Mouse (Mus musculus): ENCODE data around the gene Olfr1418. TPM values are rescaled to one million over a fixed set of nuclear protein-coding genes. Genes with fewer than 3 reads are reported as not detected.

The Olfr1418 gene
- total and polyA plus RNA-seq, 3 experiments = not detected

GRCm38 (mm10) chr19:11807251-11807650, 53.6 kb downstream of the Olfr1418 start:
- no peaks in the 10 kb centered on the region for H3K4me1 ChIP-seq (ENCODE audit: control insufficient read depth in 1 of 2, insufficient read depth in 2 of 2)
- H3K27ac ChIP-seq (ENCODE audit: insufficient read depth, low read depth) = no peak overlapping the region
- no peak for DNase-seq (ENCODE audit: extremely low read depth)

GRCm38 (mm10) chr19:11804423-11804822, 56.4 kb downstream of the Olfr1418 start:
- Histone ChIP-seq H3K27me3 (replicated peaks) (no peaks in the 10 kb centered on the region), H3K4me1 (ENCODE audit: control insufficient read depth in 1 of 2, insufficient read depth in 2 of 2) (no peaks in the 10 kb centered on the region; a peak in 1 of 4 replicates), H3K4me2 (ENCODE audit: insufficient read depth, low read depth, poor library complexity, severe bottlenecking) (no peak overlapping the region), H3K9me3 (replicated peaks; ENCODE audit: low read length) (no peaks in the 10 kb centered on the region), H3K9ac (ENCODE audit: insufficient read depth, low read depth) (no peak overlapping the region), H3K27ac (ENCODE audit: insufficient read depth, low read depth) (no peak overlapping the region), H3K4me3 (replicated peaks in 1 of 3; ENCODE audit: low read depth in 2 of 3, low read length in 2 of 3, poor library complexity in 1 of 3) (no peak overlapping the region), H3K79me2 (replicated peaks; ENCODE audit: control insufficient read depth, extremely low read depth, insufficient read depth, poor library complexity, severe bottlenecking) (no peaks in the 10 kb centered on the region), H3K36me3 (replicated peaks in 1 of 2; ENCODE audit: control insufficient read depth in 1 of 2, insufficient read depth in 1 of 2, low read length in 1 of 2) (no peaks in the 10 kb centered on the region)
- dilution Hi-C loops (cut with MboI; ENCODE audit: extremely low pct_ligation_motif_present, extremely low pct_unique_long_range_greater_than_20kb, low sequenced_read_pairs) = no loop called here
- in situ Hi-C loops (cut with MboI; ENCODE audit: low pct_ligation_motif_present, low pct_unique_long_range_greater_than_20kb, low sequenced_read_pairs) = no loop called here
- no peak for TF ChIP-seq CHD1 (IDR thresholded peaks at IDR 0.05; ENCODE audit: low read depth, low read length)
- no peak for DNase-seq (ENCODE audit: extremely low read depth)

More at GRCm38 (mm10) chr19:11807251-11807650, 53.6 kb downstream of the Olfr1418 start:
- H3K79me2 ChIP-seq (replicated peaks; ENCODE audit: control insufficient read depth, extremely low read depth, insufficient read depth, poor library complexity, severe bottlenecking) = no peaks in the 10 kb centered on the region
- H3K4me2 ChIP-seq (ENCODE audit: insufficient read depth, low read depth, poor library complexity, severe bottlenecking) = no peak overlapping the region
- no peaks in the 10 kb centered on the region for H3K27me3 ChIP-seq (replicated peaks)
- in situ Hi-C loops (cut with MboI; ENCODE audit: low pct_ligation_motif_present, low pct_unique_long_range_greater_than_20kb, low sequenced_read_pairs) = no loop called here
- H3K9ac ChIP-seq (ENCODE audit: insufficient read depth, low read depth) = no peak overlapping the region
- dilution Hi-C loops (cut with MboI; ENCODE audit: extremely low pct_ligation_motif_present, extremely low pct_unique_long_range_greater_than_20kb, low sequenced_read_pairs) = no loop called here
- no peaks in the 10 kb centered on the region for H3K9me3 ChIP-seq (replicated peaks; ENCODE audit: low read length)
- no peak overlapping the region for H3K4me3 ChIP-seq (replicated peaks in 1 of 3; ENCODE audit: low read depth in 2 of 3, low read length in 2 of 3, poor library complexity in 1 of 3)
- TF ChIP-seq EP300 (IDR thresholded peaks at IDR 0.05; ENCODE audit: low read length) = no peak
- TF ChIP-seq NELFE (IDR thresholded peaks at IDR 0.05; ENCODE audit: low read depth, low read length) = no peak
- TF ChIP-seq MYC (IDR thresholded peaks at IDR 0.05; ENCODE audit: low read depth, low read length) = no peak
- TF ChIP-seq USF2 (conservative IDR thresholded peaks at IDR 0.05; ENCODE audit: low read depth, low read length) = no peak
- no peak for TF ChIP-seq MAZ (IDR thresholded peaks at IDR 0.05; ENCODE audit: low read depth, low read length)
- no peak for TF ChIP-seq ETS1 (conservative IDR thresholded peaks at IDR 0.05; ENCODE audit: low read depth, low read length)
- no peak for TF ChIP-seq MAX (IDR thresholded peaks at IDR 0.05; ENCODE audit: low read length)
- TF ChIP-seq UBTF (IDR thresholded peaks at IDR 0.05; ENCODE audit: low read depth, low read length) = no peak
- TF ChIP-seq SIN3A (IDR thresholded peaks at IDR 0.05; ENCODE audit: low read length) = no peak
- no peak for TF ChIP-seq JUN (IDR thresholded peaks at IDR 0.05; ENCODE audit: insufficient read depth, low read depth, low read length)
- no peak for TF ChIP-seq NRF1 (IDR thresholded peaks at IDR 0.05; ENCODE audit: low read depth, low read length)
- TF ChIP-seq E2F4 (IDR thresholded peaks at IDR 0.05; ENCODE audit: insufficient replicate concordance, low read depth, low read length) = no peak
- TF ChIP-seq SMC3 (IDR thresholded peaks at IDR 0.05; ENCODE audit: low read depth, low read length) = no peak
- no peak for TF ChIP-seq CHD1 (IDR thresholded peaks at IDR 0.05; ENCODE audit: low read depth, low read length)
- TF ChIP-seq TBP (conservative IDR thresholded peaks at IDR 0.05; ENCODE audit: low read depth, low read length) = no peak
- TF ChIP-seq CHD2 (IDR thresholded peaks at IDR 0.05; ENCODE audit: low read length) = no peak
- TF ChIP-seq GABPA (IDR thresholded peaks at IDR 0.05; ENCODE audit: insufficient replicate concordance, low read depth, low read length) = no peak
- no peak for TF ChIP-seq POLR2A (IDR thresholded peaks at IDR 0.05; ENCODE audit: low read depth, low read length)
- TF ChIP-seq ZKSCAN1 (IDR thresholded peaks at IDR 0.05; ENCODE audit: borderline replicate concordance, low read depth, low read length) = no peak
- TF ChIP-seq HCFC1 (IDR thresholded peaks at IDR 0.05; ENCODE audit: low read depth, low read length) = no peak
- H3K36me3 ChIP-seq (replicated peaks in 1 of 2; ENCODE audit: control insufficient read depth in 1 of 2, insufficient read depth in 1 of 2, low read length in 1 of 2) = no peaks in the 10 kb centered on the region

Other genes with a start within 250 kb of the Olfr1418 start
- 0.21 TPM in 2 replicates for gene Ms4a2, start 237.3 kb downstream of the Olfr1418 start, total RNA-seq (2012; rRNA removed)
- gene Ms4a2, start 237.3 kb downstream of the Olfr1418 start, total RNA-seq (2014; rRNA removed) = 0.39 and 0.73 TPM in 2 replicates
- 0.18 and 0.53 TPM in 2 replicates for gene Ms4a2, start 237.3 kb downstream of the Olfr1418 start, polyA plus RNA-seq (2012; ENCODE audit: insufficient read length, low read depth)
- 0.34 and 0.59 TPM in 2 replicates for gene Ms4a3, start 220.2 kb downstream of the Olfr1418 start, total RNA-seq (2012; rRNA removed)
- 0.63 and 0.70 TPM in 2 replicates for gene Ms4a3, start 220.2 kb downstream of the Olfr1418 start, total RNA-seq (2014; rRNA removed)
- 0.51 and 0.91 TPM in 2 replicates for gene Ms4a3, start 220.2 kb downstream of the Olfr1418 start, polyA plus RNA-seq (2012; ENCODE audit: insufficient read length, low read depth)
- 2.6 and 2.7 TPM in 2 replicates for gene Oosp2, start 200.5 kb downstream of the Olfr1418 start, total RNA-seq (2012; rRNA removed)
- 8.1 and 14.1 TPM in 2 replicates for gene Oosp2, start 200.5 kb downstream of the Olfr1418 start, total RNA-seq (2014; rRNA removed)
- gene Oosp2, start 200.5 kb downstream of the Olfr1418 start, polyA plus RNA-seq (2012; ENCODE audit: insufficient read length, low read depth) = 5.1 and 5.2 TPM in 2 replicates
- 43.9 and 49.5 TPM in 2 replicates for gene Oosp1, start 169.9 kb downstream of the Olfr1418 start, total RNA-seq (2012; rRNA removed)
- 116 and 125 TPM in 2 replicates for gene Oosp1, start 169.9 kb downstream of the Olfr1418 start, total RNA-seq (2014; rRNA removed)
- gene Oosp1, start 169.9 kb downstream of the Olfr1418 start, polyA plus RNA-seq (2012; ENCODE audit: insufficient read length, low read depth) = 45.9 and 58.6 TPM in 2 replicates
- gene Oosp3, start 164.0 kb downstream of the Olfr1418 start, total RNA-seq (2012; rRNA removed) = not detected in 2 replicates
- not detected in 2 replicates for gene Oosp3, start 164.0 kb downstream of the Olfr1418 start, total RNA-seq (2014; rRNA removed)
- gene Oosp3, start 164.0 kb downstream of the Olfr1418 start, polyA plus RNA-seq (2012; ENCODE audit: insufficient read length, low read depth) = not detected in 2 replicates
- 0.08 and 0.21 TPM in 2 replicates for gene Gif, start 113.5 kb downstream of the Olfr1418 start, total RNA-seq (2012; rRNA removed)
- gene Gif, start 113.5 kb downstream of the Olfr1418 start, total RNA-seq (2014; rRNA removed) = 0.20 and 0.28 TPM in 2 replicates
- gene Gif, start 113.5 kb downstream of the Olfr1418 start, polyA plus RNA-seq (2012; ENCODE audit: insufficient read length, low read depth) = 0.24 and 0.26 TPM in 2 replicates
- 61.8 and 70.5 TPM in 2 replicates for gene Mrpl16, start 90.7 kb downstream of the Olfr1418 start, total RNA-seq (2012; rRNA removed)
- 74.7 and 77.3 TPM in 2 replicates for gene Mrpl16, start 90.7 kb downstream of the Olfr1418 start, total RNA-seq (2014; rRNA removed)
- gene Mrpl16, start 90.7 kb downstream of the Olfr1418 start, polyA plus RNA-seq (2012; ENCODE audit: insufficient read length, low read depth) = 72.8 and 79.1 TPM in 2 replicates
- 0.84 and 1.4 TPM in 2 replicates for gene Stx3, start 41.7 kb downstream of the Olfr1418 start, total RNA-seq (2012; rRNA removed)
- 0.16 TPM in 1 of 2 replicates, not detected in the other for gene Stx3, start 41.7 kb downstream of the Olfr1418 start, total RNA-seq (2014; rRNA removed)
- 4.7 and 5.0 TPM in 2 replicates for gene Stx3, start 41.7 kb downstream of the Olfr1418 start, polyA plus RNA-seq (2012; ENCODE audit: insufficient read length, low read depth)
- not detected in 2 replicates for gene Olfr1417, start 21.8 kb downstream of the Olfr1418 start, total RNA-seq (2012; rRNA removed)
- gene Olfr1417, start 21.8 kb downstream of the Olfr1418 start, total RNA-seq (2014; rRNA removed) = not detected in 2 replicates
- not detected in 2 replicates for gene Olfr1417, start 21.8 kb downstream of the Olfr1418 start, polyA plus RNA-seq (2012; ENCODE audit: insufficient read length, low read depth)
- not detected in 2 replicates for gene Olfr1419, start 14.0 kb upstream of the Olfr1418 start, total RNA-seq (2012; rRNA removed)
- not detected in 2 replicates for gene Olfr1419, start 14.0 kb upstream of the Olfr1418 start, total RNA-seq (2014; rRNA removed)
- gene Olfr1419, start 14.0 kb upstream of the Olfr1418 start, polyA plus RNA-seq (2012; ENCODE audit: insufficient read length, low read depth) = not detected in 2 replicates
- not detected in 2 replicates for gene Olfr1420, start 25.5 kb upstream of the Olfr1418 start, total RNA-seq (2012; rRNA removed)
- not detected in 2 replicates for gene Olfr1420, start 25.5 kb upstream of the Olfr1418 start, total RNA-seq (2014; rRNA removed)
- gene Olfr1420, start 25.5 kb upstream of the Olfr1418 start, polyA plus RNA-seq (2012; ENCODE audit: insufficient read length, low read depth) = not detected in 2 replicates
- 8.2 and 8.5 TPM in 2 replicates for gene Patl1, start 51.3 kb upstream of the Olfr1418 start, total RNA-seq (2012; rRNA removed)
- 10.0 and 12.0 TPM in 2 replicates for gene Patl1, start 51.3 kb upstream of the Olfr1418 start, total RNA-seq (2014; rRNA removed)
- gene Patl1, start 51.3 kb upstream of the Olfr1418 start, polyA plus RNA-seq (2012; ENCODE audit: insufficient read length, low read depth) = 35.9 and 40.8 TPM in 2 replicates
- gene Osbp, start 104.9 kb upstream of the Olfr1418 start, total RNA-seq (2012; rRNA removed) = 17.7 and 20.6 TPM in 2 replicates
- gene Osbp, start 104.9 kb upstream of the Olfr1418 start, total RNA-seq (2014; rRNA removed) = 21.1 and 21.4 TPM in 2 replicates
- gene Osbp, start 104.9 kb upstream of the Olfr1418 start, polyA plus RNA-seq (2012; ENCODE audit: insufficient read length, low read depth) = 24.7 and 25.0 TPM in 2 replicates
- gene Olfr1423, start 180.3 kb upstream of the Olfr1418 start, total RNA-seq (2012; rRNA removed) = under 0.01 TPM in 1 of 2 replicates, not detected in the other
- not detected in 2 replicates for gene Olfr1423, start 180.3 kb upstream of the Olfr1418 start, total RNA-seq (2014; rRNA removed)
- gene Olfr1423, start 180.3 kb upstream of the Olfr1418 start, polyA plus RNA-seq (2012; ENCODE audit: insufficient read length, low read depth) = 0.04 and 0.07 TPM in 2 replicates
- not detected in 2 replicates for gene Olfr1424, start 201.6 kb upstream of the Olfr1418 start, total RNA-seq (2012; rRNA removed)
- not detected in 2 replicates for gene Olfr1424, start 201.6 kb upstream of the Olfr1418 start, total RNA-seq (2014; rRNA removed)
- gene Olfr1424, start 201.6 kb upstream of the Olfr1418 start, polyA plus RNA-seq (2012; ENCODE audit: insufficient read length, low read depth) = not detected in 2 replicates
- gene Olfr1425, start 216.7 kb upstream of the Olfr1418 start, total RNA-seq (2012; rRNA removed) = not detected in 2 replicates
- gene Olfr1425, start 216.7 kb upstream of the Olfr1418 start, total RNA-seq (2014; rRNA removed) = not detected in 2 replicates
- gene Olfr1425, start 216.7 kb upstream of the Olfr1418 start, polyA plus RNA-seq (2012; ENCODE audit: insufficient read length, low read depth) = not detected in 2 replicates
- not detected in 2 replicates for gene Olfr1426, start 230.9 kb upstream of the Olfr1418 start, total RNA-seq (2012; rRNA removed)
- gene Olfr1426, start 230.9 kb upstream of the Olfr1418 start, total RNA-seq (2014; rRNA removed) = not detected in 2 replicates
- not detected in 2 replicates for gene Olfr1426, start 230.9 kb upstream of the Olfr1418 start, polyA plus RNA-seq (2012; ENCODE audit: insufficient read length, low read depth)
- gene Olfr1427, start 242.3 kb upstream of the Olfr1418 start, total RNA-seq (2012; rRNA removed) = not detected in 2 replicates
- not detected in 2 replicates for gene Olfr1427, start 242.3 kb upstream of the Olfr1418 start, total RNA-seq (2014; rRNA removed)
- gene Olfr1427, start 242.3 kb upstream of the Olfr1418 start, polyA plus RNA-seq (2012; ENCODE audit: insufficient read length, low read depth) = not detected in 2 replicates